Mouse (Mus musculus) olfactory bulb, adult 2 months (tissue): ENCODE measurements around the gene Ifitm10.

Experiments used
- CTCF ChIP-seq: fragments of 200-500 bp; IDR thresholded peaks from 2 replicates; pipeline ENCODE4 v1.5.1; 2012; ENCODE audit warnings: low read depth, mild to moderate bottlenecking, low read length, moderate library complexity; ENCODE audit not compliant: insufficient read depth
- POLR2A ChIP-seq: fragments of 200-500 bp; IDR thresholded peaks from 2 replicates; pipeline ENCODE4 v1.6.1; 2012; ENCODE audit warnings: mild to moderate bottlenecking, low read depth, low read length, moderate library complexity; ENCODE audit not compliant: insufficient read depth

- TF ChIP-seq POLR2A (no peak), CTCF (no peak)
Observed at GRCm38 (mm10) chr7:142377233-142377925, 3.8 kb upstream of the Ifitm10 start.
